Mouse (Mus musculus): Measurements from ENCODE around the gene Slc6a4. TPM values are rescaled to one million over a fixed set of nuclear protein-coding genes. Genes with fewer than 3 reads are reported as not detected.
A peak's percentile ranks its signal among the peaks of the same experiment; 100 is the strongest.

Gene Slc6a4
- polyA plus RNA-seq, 1 experiment from 2014 or later, result 0.57 TPM

GRCm38 (mm10) chr11:77079361-77079760, 81.0 kb downstream of the Slc6a4 start:
- no peak for DNase-seq (ENCODE audit: low spot score, missing footprints)
- no peak overlapping the region for H3K27ac ChIP-seq (ENCODE audit: low read depth, low read length)
- no peaks in the 10 kb centered on the region; the same call in 1 of the 2 replicates for H3K27me3 ChIP-seq (ENCODE audit: control insufficient read depth, insufficient read depth, low read length)
- H3K4me3 ChIP-seq (ENCODE audit: low read depth, low read length), result no peak overlapping the region
- WGBS, result 91% methylated on average over 1 of the region's 1 CpGs
- no peak overlapping the region for H3K4me2 ChIP-seq
- H3K4me1 ChIP-seq (ENCODE audit: control insufficient read depth, insufficient read depth, low read length), result peaks cover 2% of the 10 kb centered on the region; the same call in 1 of the 2 replicates
- H3K36me3 ChIP-seq (ENCODE audit: control insufficient read depth, insufficient read depth, low read length), result no peaks in the 10 kb centered on the region; the same call in 1 of the 2 replicates
- no peaks in the 10 kb centered on the region for H3K9me3 ChIP-seq (ENCODE audit: control insufficient read depth, low read length)
- no peak for ATAC-seq (ENCODE audit: low FRiP score)
- no peak overlapping the region for H3K9ac ChIP-seq (ENCODE audit: low read length)

MicroRNAs encoded within 50 kb of the gene (microRNA counts, 519-probe panel; counts per million panel counts)
- 5,162 counts per million, percentile 60 among the panel's probes with 10 or more counts for microRNA mmu-miR-423-3p
- microRNA mmu-miR-423-5p, result 5,119 counts per million, percentile 57 among the panel's probes with 10 or more counts

Small RNA genes within 50 kb of the gene (microRNA-seq; reads per million reads assigned to microRNA genes)
- 4,144 reads per million, percentile 89 among the genes with 10 or more reads in this experiment for gene Mir423

Other genes starting within 250 kb of the Slc6a4 start
- 29.1 and 29.3 TPM in 2 replicates for gene Gosr1, start 235.0 kb upstream of the Slc6a4 start, polyA plus RNA-seq (2014; fragmentation: Nextera tagmentation; extraction: Ambion mirVana)
- gene Cpd, start 151.6 kb upstream of the Slc6a4 start, polyA plus RNA-seq (2014; fragmentation: Nextera tagmentation; extraction: Ambion mirVana), result 14.4 and 16.5 TPM in 2 replicates
- gene Tmigd1, start 96.4 kb upstream of the Slc6a4 start, polyA plus RNA-seq (2014; fragmentation: Nextera tagmentation; extraction: Ambion mirVana), result not detected in 2 replicates
- gene Blmh, start 73.8 kb upstream of the Slc6a4 start, polyA plus RNA-seq (2014; fragmentation: Nextera tagmentation; extraction: Ambion mirVana), result 183 and 197 TPM in 2 replicates
- 56.2 and 58.2 TPM in 2 replicates for gene Nsrp1, start 79.8 kb downstream of the Slc6a4 start, polyA plus RNA-seq (2014; fragmentation: Nextera tagmentation; extraction: Ambion mirVana)
- 0.18 and 0.25 TPM in 2 replicates for gene Efcab5, start 190.4 kb downstream of the Slc6a4 start, polyA plus RNA-seq (2014; fragmentation: Nextera tagmentation; extraction: Ambion mirVana)
- 13.0 and 13.2 TPM in 2 replicates for gene Ssh2, start 217.7 kb downstream of the Slc6a4 start, polyA plus RNA-seq (2014; fragmentation: Nextera tagmentation; extraction: Ambion mirVana)

Measured in midbrain, embryonic 11.5 days (tissue).